Mouse (Mus musculus): ENCODE data around the gene Usp16. TPM values are rescaled to one million over a fixed set of nuclear protein-coding genes. Genes with fewer than 3 reads are reported as not detected.
A peak's percentile ranks its signal among the peaks of the same experiment; 100 is the strongest.

The Usp16 gene
- polyA plus RNA-seq, 1 experiment: 15.6 TPM

DNA sequence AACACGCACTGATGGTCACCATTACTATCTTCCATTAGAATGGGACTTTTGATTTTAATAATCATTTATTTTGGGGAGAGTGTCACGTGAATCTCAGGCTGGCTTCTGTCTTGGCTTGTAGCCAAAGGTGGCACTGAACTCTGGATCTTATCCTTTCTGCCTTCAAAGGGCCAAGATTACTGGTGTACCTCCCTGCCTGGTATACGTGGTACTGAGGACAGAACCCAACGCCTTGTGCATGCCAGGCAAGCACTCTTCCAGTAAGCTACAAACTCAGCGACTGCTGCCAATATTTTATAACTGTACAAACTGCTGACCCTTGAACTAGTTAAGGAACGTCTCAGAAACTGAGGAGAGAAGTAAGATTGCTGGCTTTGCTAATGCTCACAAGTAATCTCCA is 19.6 kb upstream of the Usp16 start:
- Histone ChIP-seq H3K4me3 (ENCODE audit: extremely low read depth, insufficient read depth, insufficient read length) (no peak overlapping the region), H3K4me1 (ENCODE audit: control insufficient read depth, insufficient read depth, insufficient read length) (peaks cover 5% of the 10 kb centered on the region), H3K27ac (ENCODE audit: insufficient read depth, low read length) (no peak overlapping the region), H3K36me3 (ENCODE audit: control insufficient read depth, insufficient read depth, low read length) (no peaks in the 10 kb centered on the region), H3K27me3 (ENCODE audit: control insufficient read depth, insufficient read depth, low read length) (no peaks in the 10 kb centered on the region)
- TF ChIP-seq POLR2A (IDR thresholded peaks at IDR 0.05; ENCODE audit: low read depth, low read length): no peak
- TF ChIP-seq CTCF (IDR thresholded peaks at IDR 0.05; ENCODE audit: extremely low read depth, insufficient read depth, insufficient read length, insufficient replicate concordance): no peak
- 88% methylated on average over 6 of the region's 6 CpGs for WGBS
- no peak for DNase-seq (ENCODE audit: low read depth in 1 of 2, low spot score in 2 of 2)

DNA sequence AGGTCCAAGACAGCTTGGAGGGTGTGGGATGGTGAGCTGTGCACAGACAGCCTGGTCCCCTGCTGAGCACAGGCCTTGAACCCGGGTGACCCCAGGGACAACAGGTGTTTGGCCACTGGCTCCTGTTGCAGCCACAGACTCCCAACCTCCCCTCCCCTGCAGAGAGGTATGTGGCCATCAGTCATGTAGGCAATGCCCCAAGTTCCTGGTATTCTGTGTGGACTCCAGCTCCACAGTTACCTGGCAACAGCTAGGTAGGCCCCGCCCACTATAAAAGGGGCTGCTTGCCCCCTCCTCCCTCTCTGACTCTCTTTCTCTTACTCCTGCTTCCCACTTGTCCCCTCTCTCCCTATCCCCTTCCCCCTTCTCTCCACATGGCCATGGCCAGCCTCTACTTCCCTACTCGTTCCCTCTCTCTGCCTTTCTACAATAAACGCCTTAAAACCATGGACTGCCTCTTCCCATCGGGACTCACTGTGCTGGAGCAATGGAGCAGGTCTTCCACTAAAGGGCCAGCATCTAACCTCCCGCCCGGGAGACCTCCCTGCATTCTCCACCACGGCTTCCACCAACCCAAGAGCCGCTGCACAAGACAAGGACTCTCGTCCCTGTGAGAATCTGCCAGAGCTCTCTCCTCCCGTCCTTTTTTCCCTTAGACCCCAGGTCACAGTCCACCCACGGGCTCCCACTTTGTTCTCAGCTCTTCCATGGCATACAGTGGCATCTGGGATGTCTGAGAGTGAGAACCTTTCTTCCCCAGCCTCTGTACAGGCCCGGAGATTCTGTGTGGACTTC is 18.9 kb upstream of the Usp16 start:
- TF ChIP-seq POLR2A (IDR thresholded peaks at IDR 0.05; ENCODE audit: low read depth, low read length) (no peak), CTCF (IDR thresholded peaks at IDR 0.05; ENCODE audit: extremely low read depth, insufficient read depth, insufficient read length, insufficient replicate concordance) (no peak)
- 91% methylated on average over 13 of the region's 13 CpGs for WGBS
- DNase-seq (ENCODE audit: low read depth in 1 of 2, low spot score in 2 of 2): no peak
- Histone ChIP-seq H3K27me3 (ENCODE audit: control insufficient read depth, insufficient read depth, low read length) (no peaks in the 10 kb centered on the region), H3K27ac (ENCODE audit: insufficient read depth, low read length) (no peak overlapping the region), H3K36me3 (ENCODE audit: control insufficient read depth, insufficient read depth, low read length) (no peaks in the 10 kb centered on the region), H3K4me3 (ENCODE audit: extremely low read depth, insufficient read depth, insufficient read length) (no peak overlapping the region), H3K4me1 (ENCODE audit: control insufficient read depth, insufficient read depth, insufficient read length) (peaks cover 5% of the 10 kb centered on the region)

DNA sequence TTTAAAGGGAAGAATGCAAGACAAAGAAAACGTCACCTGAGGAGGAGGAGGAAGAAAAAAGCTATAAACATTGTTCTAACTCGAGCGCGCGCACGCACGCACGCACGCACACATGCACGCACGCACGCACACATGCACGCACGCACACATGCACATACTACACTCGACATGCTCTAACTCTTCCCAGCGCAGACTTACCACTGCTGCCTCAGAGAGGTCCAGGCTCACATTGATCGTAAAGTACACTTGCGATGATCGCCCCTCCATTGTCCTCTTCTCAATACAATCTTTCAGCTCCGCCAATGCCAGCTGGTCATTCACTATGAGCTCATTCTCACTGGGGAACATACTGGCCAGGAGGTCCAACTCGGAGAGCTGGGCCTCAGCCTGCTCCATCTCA is 17.4 kb upstream of the Usp16 start:
- DNase-seq (ENCODE audit: low read depth in 1 of 2, low spot score in 2 of 2): no peak
- Histone ChIP-seq H3K4me3 (ENCODE audit: extremely low read depth, insufficient read depth, insufficient read length) (no peak overlapping the region), H3K27ac (ENCODE audit: insufficient read depth, low read length) (no peak overlapping the region), H3K36me3 (ENCODE audit: control insufficient read depth, insufficient read depth, low read length) (no peaks in the 10 kb centered on the region), H3K27me3 (ENCODE audit: control insufficient read depth, insufficient read depth, low read length) (no peaks in the 10 kb centered on the region), H3K4me1 (ENCODE audit: control insufficient read depth, insufficient read depth, insufficient read length) (peaks cover 8% of the 10 kb centered on the region; the same call in 1 of the 2 replicates)
- TF ChIP-seq POLR2A (IDR thresholded peaks at IDR 0.05; ENCODE audit: low read depth, low read length) (no peak), CTCF (IDR thresholded peaks at IDR 0.05; ENCODE audit: extremely low read depth, insufficient read depth, insufficient read length, insufficient replicate concordance) (no peak)
- 96% methylated on average over 21 of the region's 21 CpGs for WGBS

DNA sequence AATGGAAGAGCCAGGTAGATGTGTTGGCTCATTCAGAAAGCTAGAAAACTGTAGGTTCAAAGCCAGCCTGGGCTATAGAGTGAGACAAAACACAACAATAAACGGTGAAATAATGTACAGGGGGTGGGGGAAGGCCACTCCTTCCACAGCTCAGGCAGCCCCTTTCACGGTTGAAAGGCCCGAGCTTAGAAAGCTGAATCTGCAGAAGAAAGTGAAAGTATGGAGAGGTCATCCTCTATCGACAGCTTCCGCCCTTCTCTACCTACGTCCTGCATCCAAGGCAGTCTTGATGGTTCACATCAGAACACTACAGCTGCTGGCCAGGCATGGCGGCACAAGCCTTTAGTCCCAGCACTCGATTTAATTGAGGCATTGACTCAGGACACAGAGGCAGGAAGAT is 15.8 kb upstream of the Usp16 start:
- TF ChIP-seq POLR2A (IDR thresholded peaks at IDR 0.05; ENCODE audit: low read depth, low read length) (no peak), CTCF (IDR thresholded peaks at IDR 0.05; ENCODE audit: extremely low read depth, insufficient read depth, insufficient read length, insufficient replicate concordance) (no peak)
- no peaks in the 10 kb centered on the region for H3K27me3 ChIP-seq (ENCODE audit: control insufficient read depth, insufficient read depth, low read length)
- H3K27ac ChIP-seq (ENCODE audit: insufficient read depth, low read length): no peak overlapping the region
- H3K4me1 ChIP-seq (ENCODE audit: control insufficient read depth, insufficient read depth, insufficient read length): peaks cover 6% of the 10 kb centered on the region; the same call in 1 of the 2 replicates
- H3K36me3 ChIP-seq (ENCODE audit: control insufficient read depth, insufficient read depth, low read length): no peaks in the 10 kb centered on the region
- WGBS: 92% methylated on average over 8 of the region's 8 CpGs
- DNase-seq (ENCODE audit: low read depth in 1 of 2, low spot score in 2 of 2): no peak
- H3K4me3 ChIP-seq (ENCODE audit: extremely low read depth, insufficient read depth, insufficient read length): no peak overlapping the region

DNA sequence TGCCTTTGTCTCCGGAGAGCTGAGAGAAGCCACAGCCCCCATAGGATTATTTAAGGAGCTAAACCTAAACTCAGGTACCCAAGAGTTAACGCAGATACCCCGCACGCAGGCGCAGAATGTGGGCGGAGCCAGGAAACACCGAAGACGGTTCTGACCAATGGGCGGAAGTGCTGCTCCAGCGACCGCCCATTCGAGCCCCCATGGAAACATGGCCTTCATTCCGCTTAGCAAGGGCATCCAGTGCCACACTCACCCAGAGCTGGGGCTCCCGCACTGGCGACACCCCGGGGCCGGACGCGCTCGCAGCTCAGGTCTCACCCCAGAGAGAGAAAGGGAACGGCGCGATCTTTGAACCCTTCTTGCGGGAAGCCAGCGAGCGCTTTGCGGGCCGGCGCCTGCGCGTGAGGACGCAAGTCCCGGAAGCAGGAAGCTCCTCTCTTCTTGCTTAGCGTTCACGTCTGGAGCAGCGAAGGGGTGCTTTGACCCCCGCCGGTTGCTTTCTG is 14.3 kb upstream of the Usp16 start, which contains the start of gene Rwdd2b:
Gene Rwdd2b, minus strand, starts transcription at position 390 of the 503 bp plus-strand sequence.
- under 1% methylated on average over 38 of the region's 38 CpGs for WGBS
- H3K36me3 ChIP-seq (ENCODE audit: control insufficient read depth, insufficient read depth, low read length): no peaks in the 10 kb centered on the region
- DNase-seq (ENCODE audit: low read depth in 1 of 2, low spot score in 2 of 2): peak; percentile 91 to 92
- peak within 1 kb of the TSS; percentile 99 for H3K4me3 ChIP-seq (ENCODE audit: extremely low read depth, insufficient read depth, insufficient read length)
- peaks cover 6% of the 10 kb centered on the region; the same call in 1 of the 2 replicates for H3K4me1 ChIP-seq (ENCODE audit: control insufficient read depth, insufficient read depth, insufficient read length)
- TF ChIP-seq POLR2A (IDR thresholded peaks at IDR 0.05; ENCODE audit: low read depth, low read length) (no peak; the same call in none of the 2 replicates), CTCF (IDR thresholded peaks at IDR 0.05; ENCODE audit: extremely low read depth, insufficient read depth, insufficient read length, insufficient replicate concordance) (no peak)
- peak within 1 kb of the TSS; percentile 98 for H3K27ac ChIP-seq (ENCODE audit: insufficient read depth, low read length)
- H3K27me3 ChIP-seq (ENCODE audit: control insufficient read depth, insufficient read depth, low read length): no peaks in the 10 kb centered on the region

DNA sequence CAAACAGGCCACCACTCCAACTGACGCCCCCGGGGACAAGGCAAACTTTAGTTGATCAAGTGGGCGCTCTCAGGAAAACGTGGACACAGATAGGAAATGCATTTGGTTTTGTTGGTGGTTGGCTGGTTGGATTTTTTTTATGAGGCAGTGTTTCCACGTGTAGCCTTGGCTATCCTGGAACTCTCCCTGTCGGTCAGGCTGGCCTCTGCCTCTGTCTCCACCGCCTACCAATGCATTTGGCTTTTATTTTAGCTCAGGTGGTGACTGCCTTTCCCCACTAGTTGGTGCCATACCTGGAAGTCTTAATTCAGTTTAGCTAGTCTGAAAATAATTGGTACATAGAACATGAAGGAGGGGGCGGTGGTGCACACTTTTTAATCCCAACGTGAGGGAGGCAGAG is 13.4 kb upstream of the Usp16 start:
- TF ChIP-seq CTCF (IDR thresholded peaks at IDR 0.05; ENCODE audit: extremely low read depth, insufficient read depth, insufficient read length, insufficient replicate concordance) (no peak), POLR2A (IDR thresholded peaks at IDR 0.05; ENCODE audit: low read depth, low read length) (no peak)
- H3K36me3 ChIP-seq (ENCODE audit: control insufficient read depth, insufficient read depth, low read length): no peaks in the 10 kb centered on the region
- H3K27ac ChIP-seq (ENCODE audit: insufficient read depth, low read length): no peak overlapping the region
- WGBS: 5% methylated on average over 9 of the region's 9 CpGs
- H3K4me3 ChIP-seq (ENCODE audit: extremely low read depth, insufficient read depth, insufficient read length): peak overlapping the region; percentile 99; the same call in 1 of the 2 replicates
- DNase-seq (ENCODE audit: low read depth in 1 of 2, low spot score in 2 of 2): peak in 1 of 2 experiments; percentile 27
- peaks cover 6% of the 10 kb centered on the region; the same call in 1 of the 2 replicates for H3K4me1 ChIP-seq (ENCODE audit: control insufficient read depth, insufficient read depth, insufficient read length)
- no peaks in the 10 kb centered on the region for H3K27me3 ChIP-seq (ENCODE audit: control insufficient read depth, insufficient read depth, low read length)

DNA sequence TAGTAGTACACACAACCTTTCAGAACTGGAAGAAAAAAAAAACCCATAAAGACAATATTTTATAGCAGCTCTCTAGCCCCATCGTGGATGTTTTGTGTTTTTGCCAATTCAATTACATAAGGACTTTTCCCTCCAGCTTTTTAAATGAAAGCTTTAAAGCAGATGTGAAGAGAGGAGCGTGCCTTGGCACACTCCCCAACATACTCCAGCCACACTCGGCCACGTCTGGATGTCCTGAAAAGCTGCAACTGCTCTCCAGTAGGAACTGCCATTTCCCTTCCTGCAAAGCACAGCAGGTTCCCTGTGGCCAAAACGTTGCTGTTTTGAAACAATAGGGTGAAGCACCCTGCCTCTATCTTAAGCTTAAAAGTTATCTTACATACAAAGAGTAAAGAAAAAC is 12.2 kb upstream of the Usp16 start:
- no peaks in the 10 kb centered on the region for H3K36me3 ChIP-seq (ENCODE audit: control insufficient read depth, insufficient read depth, low read length)
- 71% methylated on average over 5 of the region's 5 CpGs for WGBS
- H3K27ac ChIP-seq (ENCODE audit: insufficient read depth, low read length): no peak overlapping the region
- peaks cover 6% of the 10 kb centered on the region; the same call in 1 of the 2 replicates for H3K4me1 ChIP-seq (ENCODE audit: control insufficient read depth, insufficient read depth, insufficient read length)
- no peak for DNase-seq (ENCODE audit: low read depth in 1 of 2, low spot score in 2 of 2)
- no peaks in the 10 kb centered on the region for H3K27me3 ChIP-seq (ENCODE audit: control insufficient read depth, insufficient read depth, low read length)
- no peak for TF ChIP-seq CTCF (IDR thresholded peaks at IDR 0.05; ENCODE audit: extremely low read depth, insufficient read depth, insufficient read length, insufficient replicate concordance)
- TF ChIP-seq POLR2A (IDR thresholded peaks at IDR 0.05; ENCODE audit: low read depth, low read length): no peak
- H3K4me3 ChIP-seq (ENCODE audit: extremely low read depth, insufficient read depth, insufficient read length): no peak overlapping the region

Measured in spleen, adult 2 months (tissue).